Mouse (Mus musculus): ENCODE data around the gene Abcd3. TPM values are rescaled to one million over a fixed set of nuclear protein-coding genes. Genes with fewer than 3 reads are reported as not detected.
"Not testable (repeated sequence)": the region's sequence is repeated elsewhere in the genome, so short reads cannot be mapped to it uniquely, and the experiment has no call there.

The Abcd3 gene
- polyA plus RNA-seq, 1 experiment from 2014 or later = 55.7 TPM

DNA sequence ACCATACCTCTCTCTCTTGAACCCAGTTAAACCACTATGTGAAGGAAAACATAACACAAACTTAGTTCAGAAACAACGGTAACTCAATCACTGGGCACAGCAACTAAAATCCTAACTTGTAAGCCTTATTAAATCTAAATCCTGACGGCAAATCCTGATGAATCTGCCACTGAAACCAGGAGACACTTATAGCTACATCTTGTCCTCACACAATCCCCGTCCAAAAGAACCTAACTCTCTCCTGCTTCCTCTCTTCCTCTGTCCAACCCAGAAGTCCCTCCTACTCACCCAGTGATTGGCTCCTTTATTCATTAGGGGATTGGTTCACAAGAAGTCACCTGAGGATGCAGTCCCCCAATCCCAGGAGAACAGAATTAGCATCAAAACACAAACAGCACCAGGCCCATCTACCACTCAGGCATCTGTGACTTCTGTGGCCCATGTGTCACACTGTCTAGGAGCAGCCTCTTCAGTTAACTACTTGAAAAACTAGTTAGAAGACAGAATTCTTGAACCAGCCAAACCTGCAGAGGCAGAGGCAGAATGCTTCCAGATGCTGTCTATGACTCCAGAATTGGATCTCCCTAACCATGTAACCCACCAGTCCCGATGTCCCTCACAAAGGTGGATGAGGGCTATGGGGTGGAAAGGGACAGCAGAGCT is 73.8 kb downstream of the Abcd3 start:
- not testable (repeated sequence) for H3K27me3 ChIP-seq (ENCODE audit: control insufficient read depth, insufficient read depth, low read length); H3K9me3 ChIP-seq (replicated peaks; ENCODE audit: control insufficient read depth, low read length); H3K4me2 ChIP-seq (ENCODE audit: low read depth, low read length); H3K4me3 ChIP-seq (ENCODE audit: low read depth, low read length); H3K9ac ChIP-seq (replicated peaks; ENCODE audit: low read length); H3K4me1 ChIP-seq (ENCODE audit: control insufficient read depth, insufficient read depth, low read length); H3K36me3 ChIP-seq (replicated peaks; ENCODE audit: control insufficient read depth, insufficient read depth, low read depth, low read length); H3K27ac ChIP-seq (replicated peaks; ENCODE audit: low read depth, low read length); ATAC-seq (replicated peaks; ENCODE audit: insufficient number of reproducible peaks, low FRiP score, low TSS enrichment, low read depth); DNase-seq (ENCODE audit: low spot score)
- 86% methylated on average over 4 of the region's 4 CpGs for WGBS

DNA sequence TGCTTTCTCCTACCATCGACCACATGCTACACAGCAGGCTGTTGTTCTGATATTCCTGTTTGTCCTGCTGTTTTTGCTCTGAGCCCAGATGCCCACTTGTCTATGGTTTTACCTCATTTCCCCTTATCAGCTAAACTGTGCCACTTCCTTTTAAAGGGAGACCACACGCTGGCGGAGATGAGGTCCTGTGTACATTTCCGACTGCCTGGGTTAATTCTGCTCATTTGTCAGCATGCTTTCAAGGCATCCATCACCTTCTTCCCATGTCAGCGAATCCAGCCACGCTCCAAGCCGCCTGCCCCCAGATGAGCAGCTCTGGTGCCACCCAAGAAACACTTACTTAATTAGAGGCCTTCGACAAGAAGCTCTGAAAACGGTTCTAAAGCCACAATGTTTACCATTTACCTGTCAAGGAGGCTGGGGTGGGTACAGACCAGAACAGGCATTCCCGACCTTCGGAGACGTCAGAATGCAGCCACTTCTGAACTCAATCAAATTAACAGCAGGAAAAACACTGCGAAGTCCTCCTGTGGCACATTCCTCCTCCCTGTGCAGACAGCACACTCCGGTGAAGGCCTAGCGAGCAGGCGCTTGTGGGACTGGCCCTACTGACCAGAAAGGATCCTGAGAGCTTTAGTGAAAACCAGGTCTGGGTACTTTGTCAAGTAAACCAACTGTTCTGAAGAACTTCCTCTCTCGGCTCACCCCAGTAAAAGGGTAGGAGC is 75.5 kb downstream of the Abcd3 start:
- WGBS = 54% methylated on average over 17 of the region's 17 CpGs
- Histone ChIP-seq H3K27ac (replicated peaks; ENCODE audit: low read depth, low read length) (no peak overlapping the region), H3K4me3 (ENCODE audit: low read depth, low read length) (no peak overlapping the region), H3K27me3 (ENCODE audit: control insufficient read depth, insufficient read depth, low read length) (no peaks in the 10 kb centered on the region), H3K36me3 (replicated peaks; ENCODE audit: control insufficient read depth, insufficient read depth, low read depth, low read length) (no peaks in the 10 kb centered on the region), H3K4me2 (ENCODE audit: low read depth, low read length) (no peak overlapping the region), H3K9ac (replicated peaks; ENCODE audit: low read length) (no peak overlapping the region), H3K9me3 (replicated peaks; ENCODE audit: control insufficient read depth, low read length) (no peaks in the 10 kb centered on the region), H3K4me1 (ENCODE audit: control insufficient read depth, insufficient read depth, low read length) (no peaks in the 10 kb centered on the region)
- ATAC-seq (replicated peaks; ENCODE audit: insufficient number of reproducible peaks, low FRiP score, low TSS enrichment, low read depth) = no peak
- DNase-seq (ENCODE audit: low spot score) = no peak

GRCm38 (mm10) chr3:121738742-121739342 is 76.3 kb downstream of the Abcd3 start:
- Histone ChIP-seq H3K36me3 (replicated peaks; ENCODE audit: control insufficient read depth, insufficient read depth, low read depth, low read length) (0 out of 2 replicates have a peak, but pooled peaks cover 2% of the 10 kb centered on the region), H3K4me2 (ENCODE audit: low read depth, low read length) (no peak overlapping the region), H3K27ac (replicated peaks; ENCODE audit: low read depth, low read length) (no peak overlapping the region), H3K9ac (replicated peaks; ENCODE audit: low read length) (no peak overlapping the region), H3K4me3 (ENCODE audit: low read depth, low read length) (no peak overlapping the region), H3K27me3 (ENCODE audit: control insufficient read depth, insufficient read depth, low read length) (no peaks in the 10 kb centered on the region), H3K4me1 (ENCODE audit: control insufficient read depth, insufficient read depth, low read length) (no peaks in the 10 kb centered on the region), H3K9me3 (replicated peaks; ENCODE audit: control insufficient read depth, low read length) (no peaks in the 10 kb centered on the region)
- 70% methylated on average over 9 of the region's 9 CpGs for WGBS
- no peak for DNase-seq (ENCODE audit: low spot score)
- ATAC-seq (replicated peaks; ENCODE audit: insufficient number of reproducible peaks, low FRiP score, low TSS enrichment, low read depth) = no peak

- Histone ChIP-seq H3K4me2 (ENCODE audit: low read depth, low read length) (no peak overlapping the region), H3K36me3 (replicated peaks; ENCODE audit: control insufficient read depth, insufficient read depth, low read depth, low read length) (0 out of 2 replicates have a peak, but pooled peaks cover 2% of the 10 kb centered on the region), H3K27me3 (ENCODE audit: control insufficient read depth, insufficient read depth, low read length) (no peaks in the 10 kb centered on the region), H3K9ac (replicated peaks; ENCODE audit: low read length) (no peak overlapping the region), H3K4me1 (ENCODE audit: control insufficient read depth, insufficient read depth, low read length) (no peaks in the 10 kb centered on the region), H3K9me3 (replicated peaks; ENCODE audit: control insufficient read depth, low read length) (no peaks in the 10 kb centered on the region), H3K4me3 (ENCODE audit: low read depth, low read length) (no peak overlapping the region), H3K27ac (replicated peaks; ENCODE audit: low read depth, low read length) (no peak overlapping the region)
- 64% methylated on average over 2 of the region's 2 CpGs for WGBS
- ATAC-seq (replicated peaks; ENCODE audit: insufficient number of reproducible peaks, low FRiP score, low TSS enrichment, low read depth) = no peak
- no peak for DNase-seq (ENCODE audit: low spot score)
Measured at GRCm38 (mm10) chr3:121737901-121738300, 77.2 kb downstream of the Abcd3 start.

DNA sequence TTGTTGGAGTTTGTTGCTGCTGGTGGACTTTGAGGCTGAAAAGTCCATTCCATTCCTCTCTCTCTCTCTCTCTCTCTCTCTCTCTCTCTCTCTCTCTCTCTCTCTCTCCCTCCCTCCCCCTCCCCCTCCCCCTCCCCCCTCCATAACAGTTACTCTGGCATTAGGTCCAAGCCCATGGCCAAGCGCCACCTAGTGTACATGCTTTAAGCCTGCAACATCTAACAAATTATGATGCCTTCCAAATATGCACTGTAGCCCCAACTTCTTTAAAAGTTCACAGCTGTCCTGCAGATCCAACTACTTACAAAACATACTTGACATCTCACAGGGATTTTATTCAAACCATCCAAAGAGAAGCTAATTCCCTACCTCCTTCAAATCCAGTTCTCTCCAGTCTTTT is 77.6 kb downstream of the Abcd3 start:
- Histone ChIP-seq H3K4me3 (ENCODE audit: low read depth, low read length) (no peak overlapping the region), H3K27ac (replicated peaks; ENCODE audit: low read depth, low read length) (no peak overlapping the region), H3K9ac (replicated peaks; ENCODE audit: low read length) (no peak overlapping the region), H3K4me1 (ENCODE audit: control insufficient read depth, insufficient read depth, low read length) (no peaks in the 10 kb centered on the region), H3K4me2 (ENCODE audit: low read depth, low read length) (no peak overlapping the region), H3K9me3 (replicated peaks; ENCODE audit: control insufficient read depth, low read length) (no peaks in the 10 kb centered on the region), H3K27me3 (ENCODE audit: control insufficient read depth, insufficient read depth, low read length) (no peaks in the 10 kb centered on the region), H3K36me3 (replicated peaks; ENCODE audit: control insufficient read depth, insufficient read depth, low read depth, low read length) (0 out of 2 replicates have a peak, but pooled peaks cover 2% of the 10 kb centered on the region)
- WGBS = 27% methylated on average over 1 of the region's 1 CpGs
- ATAC-seq (replicated peaks; ENCODE audit: insufficient number of reproducible peaks, low FRiP score, low TSS enrichment, low read depth) (no peak), DNase-seq (ENCODE audit: low spot score) (no peak)

DNA sequence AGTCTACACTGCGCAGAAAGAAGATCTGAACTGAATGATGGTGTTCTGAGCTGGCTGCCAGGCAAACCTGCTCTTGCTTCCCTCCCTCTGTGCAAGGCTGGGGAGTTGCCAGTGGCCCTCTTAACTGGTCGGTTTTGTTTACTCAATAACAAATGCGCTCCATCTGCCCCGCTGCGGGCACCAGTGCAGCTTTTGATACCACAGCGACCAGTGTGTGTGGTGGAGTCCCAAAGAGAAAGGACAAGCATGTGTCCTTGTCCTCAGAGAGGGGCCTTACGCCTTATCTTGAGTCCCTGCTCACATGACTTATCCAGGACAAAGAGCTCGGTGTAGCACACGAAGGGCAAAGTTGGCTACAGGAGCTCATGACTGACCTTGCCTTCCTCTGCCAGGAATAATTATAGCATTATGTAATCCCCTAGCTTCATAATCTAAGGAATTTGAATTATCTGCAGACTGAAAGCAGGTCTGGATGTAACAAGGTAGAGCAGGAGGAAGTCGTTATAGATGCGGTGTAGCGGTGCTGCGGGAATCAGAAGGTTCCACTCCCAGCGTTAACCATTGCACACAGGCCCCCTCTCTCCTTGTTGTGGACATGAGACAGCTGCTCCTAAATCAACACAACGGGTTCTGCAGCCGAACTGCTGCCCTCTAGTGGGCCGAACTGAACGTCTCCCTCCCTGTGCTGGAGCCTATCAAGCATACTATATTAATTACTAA is 78.9 kb downstream of the Abcd3 start:
- no peaks in the 10 kb centered on the region for H3K4me1 ChIP-seq (ENCODE audit: control insufficient read depth, insufficient read depth, low read length)
- H3K27ac ChIP-seq (replicated peaks; ENCODE audit: low read depth, low read length) = no peak overlapping the region; the same call in 1 of the 2 replicates
- H3K36me3 ChIP-seq (replicated peaks; ENCODE audit: control insufficient read depth, insufficient read depth, low read depth, low read length) = 0 out of 2 replicates have a peak, but pooled peaks cover 2% of the 10 kb centered on the region
- no peaks in the 10 kb centered on the region for H3K27me3 ChIP-seq (ENCODE audit: control insufficient read depth, insufficient read depth, low read length)
- ATAC-seq (replicated peaks; ENCODE audit: insufficient number of reproducible peaks, low FRiP score, low TSS enrichment, low read depth) (peak; percentile 72), DNase-seq (ENCODE audit: low spot score) (peak; percentile 80)
- no peak overlapping the region for H3K4me3 ChIP-seq (ENCODE audit: low read depth, low read length)
- no peak overlapping the region for H3K9ac ChIP-seq (replicated peaks; ENCODE audit: low read length)
- no peak overlapping the region for H3K4me2 ChIP-seq (ENCODE audit: low read depth, low read length)
- WGBS = 30% methylated on average over 18 of the region's 18 CpGs
- no peaks in the 10 kb centered on the region for H3K9me3 ChIP-seq (replicated peaks; ENCODE audit: control insufficient read depth, low read length)

DNA sequence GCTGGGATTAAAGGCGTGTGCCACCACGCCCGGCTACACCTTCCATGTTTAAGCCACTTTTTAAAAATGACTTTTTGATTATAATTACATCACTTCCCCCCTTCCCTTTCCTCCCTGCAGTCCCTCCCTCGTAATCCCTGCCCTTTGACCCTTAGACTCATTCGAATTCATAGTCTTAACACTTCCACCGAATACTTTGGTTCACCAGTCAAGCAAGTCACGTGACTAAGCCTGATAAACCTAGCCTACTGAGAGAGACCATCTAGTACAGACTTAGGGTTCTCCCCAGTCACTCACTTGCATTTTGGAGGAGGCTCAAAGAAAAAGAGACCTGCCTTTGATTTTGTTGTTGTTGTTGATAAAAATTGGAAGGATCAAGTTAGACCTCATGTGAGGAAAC is 79.6 kb downstream of the Abcd3 start:
- no peak for DNase-seq (ENCODE audit: low spot score)
- ATAC-seq (replicated peaks; ENCODE audit: insufficient number of reproducible peaks, low FRiP score, low TSS enrichment, low read depth) = no peak

More for the DNA sequence above, 79.6 kb downstream of the Abcd3 start:
- Histone ChIP-seq H3K36me3 (replicated peaks; ENCODE audit: control insufficient read depth, insufficient read depth, low read depth, low read length) (0 out of 2 replicates have a peak, but pooled peaks cover 2% of the 10 kb centered on the region), H3K27me3 (ENCODE audit: control insufficient read depth, insufficient read depth, low read length) (no peaks in the 10 kb centered on the region), H3K4me1 (ENCODE audit: control insufficient read depth, insufficient read depth, low read length) (no peaks in the 10 kb centered on the region), H3K27ac (replicated peaks; ENCODE audit: low read depth, low read length) (no peak overlapping the region; the same call in 1 of the 2 replicates), H3K4me3 (ENCODE audit: low read depth, low read length) (no peak overlapping the region), H3K9ac (replicated peaks; ENCODE audit: low read length) (no peak overlapping the region), H3K4me2 (ENCODE audit: low read depth, low read length) (no peak overlapping the region), H3K9me3 (replicated peaks; ENCODE audit: control insufficient read depth, low read length) (no peaks in the 10 kb centered on the region)
- 78% methylated on average over 7 of the region's 7 CpGs for WGBS
